Mouse (Mus musculus): ENCODE data around the gene Brinp1. TPM values are rescaled to one million over a fixed set of nuclear protein-coding genes. Genes with fewer than 3 reads are reported as not detected.

Brinp1 gene
- polyA plus RNA-seq, 1 experiment from 2014 or later = 4.2 TPM

- ATAC-seq (replicated peaks; ENCODE audit: low FRiP score) (no peak), DNase-seq (ENCODE audit: low spot score) (no peak)
- Histone ChIP-seq H3K4me3 (ENCODE audit: low read depth, low read length) (no peak overlapping the region), H3K9me3 (ENCODE audit: control insufficient read depth, low read length) (no peaks in the 10 kb centered on the region), H3K4me2 (ENCODE audit: low read depth, low read length, severe bottlenecking) (no peak overlapping the region), H3K36me3 (ENCODE audit: control insufficient read depth, insufficient read depth, low read length) (no peaks in the 10 kb centered on the region), H3K27ac (ENCODE audit: low read depth, low read length) (no peak overlapping the region), H3K27me3 (ENCODE audit: control insufficient read depth, insufficient read depth, low read length) (no peaks in the 10 kb centered on the region), H3K4me1 (replicated peaks; ENCODE audit: control insufficient read depth, insufficient read depth, low read length) (no peaks in the 10 kb centered on the region), H3K9ac (ENCODE audit: low read length) (no peak overlapping the region)
- WGBS = 45% methylated on average over 1 of the region's 1 CpGs
Observed at GRCm38 (mm10) chr4:68720983-68721382, 233.2 kb downstream of the Brinp1 start.

Measured in forebrain, embryonic 11.5 days (tissue).